Mouse (Mus musculus) Patski (cell line): ENCODE measurements around the gene Exosc5. TPM values are rescaled to one million over a fixed set of nuclear protein-coding genes. Genes with fewer than 3 reads are reported as not detected.

Experiments used
- ATAC-seq: fragments of 100-300 bp; one replicate; pipeline ENCODE4 v1.8.0; 2021
- CTCF ChIA-PET: fragments of 350-600 bp; sonication (Branson Sonifier 250); formaldehyde crosslinking; loops from one replicate; lab custom pipeline; 2022; ENCODE audit warnings: inconsistent platforms; lab: Charles Lee
- POLR2A ChIA-PET: fragments of 350-600 bp; sonication (Branson Sonifier 250); formaldehyde crosslinking; loops from one replicate; lab custom pipeline; 2022; ENCODE audit warnings: antibody characterized with exemption, inconsistent platforms; lab: Charles Lee
- DNase-seq: peaks from one replicate; pipeline ENCODE4 v3.0.0-alpha.2; 2011; ENCODE audit warnings: low read depth, low spot score
- H3K27me3 ChIP-seq: fragments of 371-371 bp; one replicate; pipeline ENCODE4 v1.5.1; 2021
- CTCF ChIP-seq: fragments of 100-300 bp; IDR thresholded peaks from one replicate; pipeline ENCODE4 v1.5.1; 2021
- in situ Hi-C: fragments of 300-500 bp; cut with MboI; formaldehyde crosslinking; loops from 3 replicates; pipeline ENCODE4 v1.11.1; 2018; ENCODE audit warnings: low pct_unique_long_range_greater_than_20kb, mixed read lengths
- polyA plus RNA-seq: library from polyadenylated mRNA; unstranded; gene quantifications from one replicate; pipeline ENCODE4 v1.2.3, GENCODE M21; 2021

Gene Exosc5
- polyA plus RNA-seq, 1 experiment from 2014 or later = 32.9 TPM

DNA sequence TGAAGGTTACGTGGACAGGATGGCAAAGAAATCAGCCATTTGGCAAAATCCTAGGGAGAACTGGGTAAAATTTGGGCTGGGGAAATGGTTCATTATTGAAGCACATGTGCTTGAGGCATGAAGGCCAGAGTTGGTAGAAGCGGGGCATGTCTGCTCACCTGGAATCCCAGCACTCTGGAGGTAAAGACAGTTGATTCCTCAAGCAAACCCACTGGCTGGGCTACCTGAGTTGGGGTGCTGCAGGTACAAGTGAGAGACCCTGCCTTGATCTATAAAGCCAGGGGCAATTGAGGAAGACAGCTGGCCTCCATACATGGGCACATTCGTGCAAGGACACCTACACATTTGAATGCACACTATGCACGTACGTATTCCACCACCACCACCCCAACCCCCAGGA is 38.9 kb upstream of the Exosc5 start:
- no peak for ATAC-seq
- H3K27me3 ChIP-seq = no peaks in the 10 kb centered on the region
- ChIA-PET CTCF (interaction anchor here (1.2 to 1.3 kb wide), 2 partner anchors 18 to 180 kb away, joined by 3 read pairs; no protein-coding TSS in a partner anchor), POLR2A (no interaction called here)
- DNase-seq = no peak
- in situ Hi-C loops = loop anchor here (5.0 kb wide), 1 partner anchor 42 kb away; no protein-coding TSS in a partner anchor
- no peak for TF ChIP-seq CTCF

DNA sequence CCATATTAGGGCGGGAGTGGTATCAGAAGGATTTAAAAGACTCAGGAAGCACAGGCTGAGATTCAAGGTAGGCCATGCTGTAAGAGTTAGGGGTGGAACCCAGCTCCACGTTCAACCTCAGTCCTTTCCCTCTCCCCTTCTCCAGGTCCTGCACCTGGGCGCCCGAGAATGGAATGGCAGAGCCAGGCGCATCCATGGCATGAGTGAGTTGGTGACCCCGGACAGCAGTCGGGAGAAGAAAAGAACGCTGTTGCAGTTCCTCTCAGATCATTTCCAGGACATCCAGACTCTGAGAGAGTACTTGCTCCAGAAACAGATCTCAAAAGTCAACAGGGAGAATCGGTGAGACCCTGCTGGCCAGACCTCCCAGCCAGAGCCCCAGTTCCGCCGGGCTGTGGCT is 38.2 kb upstream of the Exosc5 start:
- no peak for TF ChIP-seq CTCF
- DNase-seq (no peak), ATAC-seq (no peak)
- ChIA-PET CTCF (interaction anchor here (1.2 to 1.3 kb wide), 2 partner anchors 19 to 180 kb away, joined by 3 read pairs; no protein-coding TSS in a partner anchor), POLR2A (no interaction called here)
- in situ Hi-C loops = loop anchor here (5.0 kb wide), 1 partner anchor 42 kb away; no protein-coding TSS in a partner anchor
- H3K27me3 ChIP-seq = no peaks in the 10 kb centered on the region

DNA sequence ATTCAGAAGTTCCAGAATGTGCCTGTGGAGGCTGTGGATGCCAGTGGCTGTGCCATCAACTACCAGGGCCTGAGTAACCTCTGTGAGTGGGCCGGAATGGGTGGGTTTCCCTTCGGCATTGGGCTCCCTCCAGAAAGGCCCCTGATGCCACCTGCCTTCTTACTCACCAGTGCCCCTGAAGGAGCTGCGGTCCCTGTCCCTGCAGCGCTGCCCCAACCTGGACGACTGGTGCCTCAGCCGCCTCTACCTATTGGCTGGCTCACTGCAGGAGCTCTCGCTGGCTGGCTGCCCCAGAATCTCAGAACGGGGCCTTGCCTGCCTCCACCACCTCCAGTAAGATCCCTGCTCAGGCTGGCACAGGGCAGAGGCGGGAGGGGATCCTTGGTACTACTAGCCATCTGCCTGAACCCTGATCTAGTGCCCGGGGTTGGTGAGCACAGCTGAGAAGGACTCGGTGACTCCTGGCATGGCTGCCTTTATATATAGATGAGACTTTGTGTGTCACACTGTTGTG is 35.0 kb upstream of the Exosc5 start:
- POLR2A ChIA-PET = interaction anchor here (0.5 kb wide), 1 partner anchor 160 kb away, joined by 3 read pairs; no protein-coding TSS in a partner anchor

DNA sequence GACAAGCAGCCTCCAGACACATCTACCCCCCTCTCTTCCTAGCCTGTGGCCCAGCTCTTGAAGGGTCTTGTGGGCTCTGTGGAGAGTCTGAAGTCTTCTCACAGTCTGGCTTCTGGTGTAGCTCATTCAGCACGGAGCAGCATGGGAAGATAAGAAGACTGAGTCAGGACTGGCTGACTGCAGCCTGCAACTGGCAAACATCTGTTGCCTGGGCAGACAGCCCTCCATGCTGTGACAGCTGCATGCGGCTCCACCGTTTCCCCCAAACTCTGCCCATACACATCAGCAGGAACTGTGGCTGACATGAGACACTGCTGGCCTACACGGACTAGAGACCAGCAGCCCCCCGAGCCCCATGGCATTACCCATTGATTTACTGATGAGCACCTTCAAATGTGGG is 34.1 kb upstream of the Exosc5 start:
- in situ Hi-C loops = loop anchor here (5.0 kb wide), 1 partner anchor 37 kb away; no protein-coding TSS in a partner anchor
- TF ChIP-seq CTCF = no peak
- CTCF ChIA-PET = no interaction called here
- DNase-seq (no peak), ATAC-seq (no peak)
- POLR2A ChIA-PET = no interaction called here
- no peaks in the 10 kb centered on the region for H3K27me3 ChIP-seq

More for the DNA sequence above, 35.0 kb upstream of the Exosc5 start:
- in situ Hi-C loops = loop anchor here (5.0 kb wide), 1 partner anchor 38 kb away; no protein-coding TSS in a partner anchor
- no peak for ATAC-seq
- CTCF ChIA-PET = interaction anchor here (1.9 kb wide), 1 partner anchor 65 kb away, joined by 4 read pairs; no protein-coding TSS in a partner anchor
- DNase-seq = no peak
- TF ChIP-seq CTCF = no peak
- H3K27me3 ChIP-seq = no peaks in the 10 kb centered on the region

DNA sequence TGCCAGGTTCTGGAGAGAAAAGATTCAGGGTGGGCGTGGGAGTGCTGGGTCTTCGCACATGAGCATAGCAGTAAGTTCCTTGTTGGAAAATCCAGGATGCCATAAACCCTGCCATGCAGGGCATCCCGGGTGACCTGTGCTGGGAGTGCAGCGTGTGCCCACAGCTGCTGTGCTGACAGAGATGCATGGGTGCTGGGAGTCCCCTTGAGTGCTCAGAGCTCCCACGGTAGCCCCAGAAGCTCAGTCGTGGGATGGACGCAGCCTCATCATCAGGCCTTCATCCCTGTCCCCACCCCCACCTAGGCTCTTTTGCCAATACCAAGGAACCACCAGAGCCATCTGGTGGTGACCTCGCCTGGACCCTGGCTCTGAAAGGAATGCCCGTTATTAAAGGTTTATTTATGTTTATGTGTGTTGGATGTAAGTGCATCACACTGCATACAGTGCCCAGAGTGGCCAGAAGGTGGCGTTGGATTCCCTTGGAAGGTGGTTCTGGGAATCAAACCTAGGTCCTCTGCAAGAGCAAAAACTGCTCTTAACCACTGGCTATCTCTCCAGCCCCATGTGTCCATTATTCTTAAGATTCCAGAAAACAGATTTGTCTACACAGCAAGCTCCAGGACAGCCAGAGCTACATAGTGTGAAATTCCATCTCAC is 33.2 kb upstream of the Exosc5 start:
- DNase-seq = no peak
- no peak for ATAC-seq
- no peaks in the 10 kb centered on the region for H3K27me3 ChIP-seq
- ChIA-PET CTCF (no interaction called here), POLR2A (no interaction called here)
- TF ChIP-seq CTCF = no peak
- in situ Hi-C loops = no loop called here

DNA sequence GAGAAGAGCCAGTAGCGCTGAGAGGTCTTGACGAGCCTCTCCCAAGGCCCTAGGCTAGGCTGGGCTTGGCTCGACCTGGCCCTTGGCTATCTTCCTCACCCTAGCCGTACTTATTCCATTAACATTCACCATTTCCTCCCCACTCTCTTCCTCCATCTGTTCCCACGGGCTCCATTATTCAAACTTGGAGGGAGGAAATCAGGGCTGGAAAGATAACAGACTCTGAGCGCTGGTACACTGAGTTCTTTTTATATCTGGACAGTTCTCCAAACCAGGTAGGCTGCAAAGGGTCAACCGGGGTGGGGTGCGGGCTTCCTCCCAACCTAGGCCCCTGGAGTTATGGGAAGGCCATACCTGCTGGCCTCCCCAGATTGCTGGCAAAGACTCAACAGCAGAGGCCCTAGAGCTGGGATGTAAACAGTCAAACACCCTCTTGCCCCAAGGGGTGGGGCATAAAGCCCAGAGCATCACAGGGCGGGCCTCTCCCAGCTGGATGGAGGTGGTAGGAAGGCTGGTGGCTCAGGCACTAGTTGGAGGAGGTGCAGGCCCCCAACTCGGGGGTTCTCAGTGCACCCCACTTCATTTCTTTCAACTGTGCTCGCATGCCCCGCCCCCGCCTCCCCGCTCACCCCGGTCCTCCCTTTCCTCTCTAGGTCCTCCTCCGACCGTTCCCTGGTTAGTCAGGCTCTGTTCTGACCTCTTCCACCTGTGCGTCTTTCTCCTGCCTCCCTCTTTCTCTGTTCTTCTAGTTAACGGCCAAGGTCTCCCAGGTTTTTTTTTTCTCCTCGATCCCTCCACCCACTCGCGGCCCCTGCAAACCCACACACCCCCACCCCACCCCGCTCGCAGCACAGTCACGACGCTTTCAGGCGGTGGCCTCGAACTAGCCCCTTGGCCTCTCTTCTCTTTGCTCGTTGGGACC is 32.2 kb upstream of the Exosc5 start, which contains the start of gene B3gnt8:
Gene B3gnt8, plus strand, starts transcription at position 146 of the 922 bp plus-strand sequence.
- POLR2A ChIA-PET = no interaction called here
- CTCF ChIA-PET = no interaction called here
- DNase-seq (no peak), ATAC-seq (no peak)
- no peaks in the 10 kb centered on the region for H3K27me3 ChIP-seq
- no peak for TF ChIP-seq CTCF
- in situ Hi-C loops = no loop called here

DNA sequence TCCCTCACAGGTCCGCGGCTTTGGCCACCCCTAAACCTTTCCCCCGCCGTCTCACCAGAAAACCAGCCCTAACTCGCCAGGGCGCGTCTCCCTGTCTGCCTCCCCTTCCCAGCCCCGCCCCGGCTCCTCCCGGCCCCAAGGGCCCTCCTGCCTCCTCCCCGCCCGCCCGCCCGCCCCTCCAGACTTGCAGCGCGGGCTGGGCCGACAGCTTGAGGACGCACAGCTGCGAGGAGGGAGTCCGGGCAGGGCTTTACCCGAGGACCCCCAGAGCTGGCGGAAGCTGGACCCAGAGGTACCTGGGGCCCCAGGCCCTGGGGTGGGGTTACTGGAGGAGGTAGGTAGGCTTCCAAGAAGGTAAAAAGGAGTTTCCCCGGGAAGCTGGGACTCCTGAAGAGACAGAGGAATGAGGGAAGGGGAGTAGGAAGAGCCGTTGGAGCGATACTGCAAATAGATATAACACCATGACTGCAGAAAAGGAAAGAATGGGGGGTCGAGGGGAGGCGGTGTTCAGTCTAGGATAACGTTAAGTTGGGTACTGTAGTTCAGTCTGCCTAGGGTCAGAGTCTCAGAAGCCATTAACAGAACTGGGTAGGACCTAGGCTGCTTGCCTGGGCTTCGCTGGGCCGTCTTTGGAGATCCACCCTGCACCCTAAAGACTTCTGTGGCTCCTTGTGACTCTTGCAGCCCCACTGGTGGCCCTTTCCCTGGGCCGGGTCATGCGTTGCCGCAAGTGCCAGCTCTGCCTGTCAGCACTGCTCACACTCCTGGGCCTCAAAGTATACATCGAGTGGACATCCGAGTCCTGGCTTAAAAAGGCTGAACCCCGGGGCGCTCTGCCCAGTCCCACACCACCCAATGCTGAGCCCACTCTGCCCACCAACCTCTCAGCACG is 31.3 kb upstream of the Exosc5 start:
- DNase-seq (no peak), ATAC-seq (no peak)
- CTCF ChIA-PET = no interaction called here
- H3K27me3 ChIP-seq = no peaks in the 10 kb centered on the region
- POLR2A ChIA-PET = no interaction called here
- in situ Hi-C loops = no loop called here
- TF ChIP-seq CTCF = no peak

DNA sequence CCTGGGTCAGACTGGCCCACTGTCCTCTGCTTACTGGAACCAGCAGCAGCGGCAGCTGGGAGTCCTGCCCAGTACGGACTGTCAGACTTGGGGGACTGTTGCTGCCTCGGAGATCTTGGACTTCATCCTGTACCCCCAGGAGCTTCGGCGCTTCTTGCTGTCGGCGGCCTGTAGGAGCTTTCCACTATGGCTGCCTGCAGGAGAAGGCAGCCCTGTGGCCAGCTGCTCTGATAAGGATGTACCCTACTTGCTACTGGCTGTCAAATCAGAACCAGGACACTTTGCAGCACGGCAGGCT is 30.7 kb upstream of the Exosc5 start:
- in situ Hi-C loops = no loop called here
- no peak for TF ChIP-seq CTCF

DNA sequence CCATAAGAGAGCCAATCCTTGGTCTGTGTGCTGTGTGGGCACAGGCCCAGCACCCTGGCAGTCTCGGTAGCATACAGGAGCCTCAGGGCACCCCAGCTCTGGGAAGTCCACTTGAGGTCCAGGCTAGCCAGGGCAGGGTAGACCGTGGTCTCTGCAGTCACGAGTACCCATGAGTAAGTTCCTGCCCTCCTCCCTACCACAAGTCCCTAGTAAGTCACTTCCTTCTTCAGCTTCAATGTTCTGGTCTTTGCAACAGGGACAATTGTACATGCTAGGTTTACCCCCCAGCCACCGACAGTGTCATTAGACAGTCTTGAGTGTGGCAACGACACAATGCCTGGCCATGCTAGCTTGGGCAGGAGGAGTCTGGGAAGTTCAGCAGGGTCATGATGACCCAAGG is 26.3 kb upstream of the Exosc5 start:
- ATAC-seq (no peak), DNase-seq (no peak)
- in situ Hi-C loops = no loop called here
- no peaks in the 10 kb centered on the region for H3K27me3 ChIP-seq
- no peak for TF ChIP-seq CTCF
- ChIA-PET POLR2A (no interaction called here), CTCF (no interaction called here)

More for the DNA sequence above, 30.7 kb upstream of the Exosc5 start:
- CTCF ChIA-PET = no interaction called here
- no peaks in the 10 kb centered on the region for H3K27me3 ChIP-seq
- POLR2A ChIA-PET = no interaction called here
- no peak for DNase-seq
- no peak for ATAC-seq

DNA sequence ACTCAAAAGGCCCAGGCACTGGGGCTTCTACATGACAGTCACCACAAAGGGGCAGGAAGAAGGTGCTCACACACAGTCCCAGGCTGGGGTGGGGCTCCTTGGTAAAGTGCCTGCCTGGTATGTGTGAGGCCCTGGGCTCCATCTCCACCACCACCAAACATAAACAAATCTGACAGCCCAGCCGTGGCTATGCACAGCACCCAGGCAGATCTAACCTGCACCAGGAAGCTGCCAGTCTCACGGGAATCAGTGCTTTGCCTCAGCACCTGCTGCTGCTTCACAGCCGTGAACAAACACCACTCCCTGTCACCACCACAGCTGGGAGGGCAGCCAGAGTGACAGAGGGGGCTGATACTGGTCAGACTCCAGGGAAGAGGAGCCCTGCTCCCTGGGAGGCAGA is 22.6 kb upstream of the Exosc5 start:
- in situ Hi-C loops = no loop called here
- ChIA-PET CTCF (no interaction called here), POLR2A (no interaction called here)
- no peaks in the 10 kb centered on the region for H3K27me3 ChIP-seq
- no peak for TF ChIP-seq CTCF
- no peak for DNase-seq
- ATAC-seq = peak; percentile 29
